Mouse (Mus musculus) left cerebral cortex, postnatal 36 days (tissue): ENCODE results near the gene Gsn. TPM values are rescaled to one million over a fixed set of nuclear protein-coding genes. Genes with fewer than 3 reads are reported as not detected.

Experiments used
- DNase-seq, 2 experiments: peaks; one replicate each; pipeline ENCODE4 v3.0.0; 2021 to 2022; ENCODE audit warnings: low spot score in 2 of 2, mixed read lengths in 1 of 2
- intact Hi-C: fragments of 180-260 bp; cut with DNase I; formaldehyde crosslinking; loops from one replicate; pipeline ENCODE4 v1.15.1; 2025
- total RNA-seq, 2 experiments: library from RNA; stranded (reverse); gene quantifications; 2 replicates each; pipeline ENCODE4 v1.2.3; 2021

Gene Gsn
- total RNA-seq, 2 experiments from 2014 or later = 57.7 to 90.6 TPM

GRCm38 (mm10) chr2:35309906-35310493 is 53.8 kb downstream of the Gsn start:
- no peak for DNase-seq
- intact Hi-C loops = no loop called here

- DNase-seq = no peak
- intact Hi-C loops = no loop called here
Observed at GRCm38 (mm10) chr2:35314300-35314699, 58.1 kb downstream of the Gsn start.

DNA sequence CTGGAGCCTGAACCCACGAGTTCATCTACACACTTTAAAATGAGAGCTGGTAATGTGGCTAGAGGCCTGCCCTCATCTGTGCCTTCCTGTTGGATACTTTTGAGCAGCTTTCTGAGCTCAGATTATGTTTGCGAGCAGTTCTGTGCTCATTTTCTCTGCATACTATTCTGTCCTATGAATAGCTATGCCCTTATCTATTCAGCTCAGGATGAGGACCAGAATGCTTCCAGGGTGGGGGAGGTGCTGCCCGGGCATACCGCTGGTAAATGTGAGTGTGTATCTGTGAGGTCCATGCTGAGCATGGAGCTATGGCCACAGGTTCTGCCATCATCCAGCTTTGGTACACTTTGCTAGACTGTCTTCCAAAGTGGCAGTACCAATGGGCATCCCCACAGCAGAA is 61.4 kb downstream of the Gsn start:
- no peak for DNase-seq
- intact Hi-C loops = no loop called here

DNA sequence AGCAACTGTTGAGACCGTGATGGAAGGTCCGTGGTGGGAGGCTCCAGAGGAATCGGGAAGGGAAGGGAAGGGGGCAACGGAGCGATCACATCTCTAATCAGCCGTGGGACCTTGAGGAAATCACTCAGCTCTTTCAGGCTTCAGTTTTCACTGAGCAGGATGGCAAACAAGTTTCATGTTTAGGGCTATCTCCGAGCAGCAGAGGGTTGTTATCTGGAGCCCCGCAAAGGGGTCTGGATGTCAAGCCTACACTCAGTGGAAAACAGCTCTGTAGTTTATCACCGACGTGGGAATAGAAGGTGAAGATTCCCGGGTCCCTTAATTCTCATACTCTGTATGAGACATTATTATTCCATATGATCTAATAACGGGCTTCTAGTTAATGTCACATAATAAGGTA is 62.2 kb downstream of the Gsn start:
- intact Hi-C loops = no loop called here
- no peak for DNase-seq

- DNase-seq = no peak
- intact Hi-C loops = no loop called here
Observed at GRCm38 (mm10) chr2:35320399-35320798, 64.2 kb downstream of the Gsn start.

DNA sequence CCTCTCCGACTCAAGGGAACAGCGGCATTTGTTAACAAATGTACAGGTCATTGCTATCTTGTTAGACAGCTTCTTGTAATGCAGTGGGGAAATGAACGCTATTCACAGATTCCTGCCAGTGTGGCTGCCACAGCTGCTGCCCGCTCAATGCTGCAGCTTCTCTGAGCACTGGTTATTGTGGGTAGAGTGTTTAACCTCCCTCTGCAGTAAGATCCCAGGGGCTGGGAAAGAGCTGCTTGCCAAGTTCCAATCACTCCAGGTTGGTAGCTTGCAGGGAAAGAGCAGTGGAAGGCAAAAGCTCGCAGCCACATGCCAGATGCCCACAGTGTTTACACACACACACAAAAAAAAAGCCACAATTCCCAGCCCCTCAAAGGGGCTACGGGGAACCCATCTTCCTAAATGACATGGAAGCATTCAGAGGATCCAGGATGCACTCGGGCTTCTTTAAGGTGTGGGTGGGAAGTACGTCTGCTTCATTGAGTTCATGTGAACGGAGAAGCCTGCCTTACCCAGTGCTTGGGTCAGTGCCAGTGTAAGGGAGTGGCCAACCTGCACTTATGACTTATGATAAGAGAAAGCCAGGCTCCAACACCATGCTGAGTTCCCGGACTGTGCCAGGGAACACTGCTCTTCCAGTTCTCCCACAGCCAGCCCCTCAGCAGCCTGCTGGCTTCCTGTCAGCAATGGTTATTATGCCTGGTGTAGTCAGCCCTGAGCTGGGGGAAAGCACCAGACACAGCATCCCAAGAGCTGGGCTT is 66.4 kb downstream of the Gsn start:
- DNase-seq = no peak
- intact Hi-C loops = no loop called here

DNA sequence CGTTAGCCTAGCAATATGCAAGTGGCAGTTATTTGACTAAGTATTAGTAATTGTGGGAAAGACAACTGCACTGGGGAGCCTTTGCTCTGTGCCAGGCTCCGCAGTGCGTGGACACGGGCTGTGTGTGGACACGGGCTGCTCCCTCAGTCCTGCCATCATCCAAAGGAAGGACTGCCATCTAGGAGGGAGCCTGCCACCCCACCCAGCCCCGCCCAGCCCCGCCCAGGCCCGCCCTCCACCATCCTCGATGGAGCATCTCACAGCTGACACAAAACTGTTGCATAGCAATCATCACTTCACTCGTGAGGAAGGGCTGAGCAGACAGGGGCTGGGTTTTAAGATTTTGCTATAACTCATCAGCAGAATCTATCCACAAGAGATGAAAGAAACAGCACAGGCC is 69.8 kb downstream of the Gsn start:
- no peak for DNase-seq
- intact Hi-C loops = no loop called here

GRCm38 (mm10) chr2:35326931-35327330 is 70.8 kb downstream of the Gsn start:
- no peak for DNase-seq
- intact Hi-C loops = no loop called here

GRCm38 (mm10) chr2:35327583-35327982 is 71.4 kb downstream of the Gsn start:
- no peak for DNase-seq
- intact Hi-C loops = no loop called here

DNA sequence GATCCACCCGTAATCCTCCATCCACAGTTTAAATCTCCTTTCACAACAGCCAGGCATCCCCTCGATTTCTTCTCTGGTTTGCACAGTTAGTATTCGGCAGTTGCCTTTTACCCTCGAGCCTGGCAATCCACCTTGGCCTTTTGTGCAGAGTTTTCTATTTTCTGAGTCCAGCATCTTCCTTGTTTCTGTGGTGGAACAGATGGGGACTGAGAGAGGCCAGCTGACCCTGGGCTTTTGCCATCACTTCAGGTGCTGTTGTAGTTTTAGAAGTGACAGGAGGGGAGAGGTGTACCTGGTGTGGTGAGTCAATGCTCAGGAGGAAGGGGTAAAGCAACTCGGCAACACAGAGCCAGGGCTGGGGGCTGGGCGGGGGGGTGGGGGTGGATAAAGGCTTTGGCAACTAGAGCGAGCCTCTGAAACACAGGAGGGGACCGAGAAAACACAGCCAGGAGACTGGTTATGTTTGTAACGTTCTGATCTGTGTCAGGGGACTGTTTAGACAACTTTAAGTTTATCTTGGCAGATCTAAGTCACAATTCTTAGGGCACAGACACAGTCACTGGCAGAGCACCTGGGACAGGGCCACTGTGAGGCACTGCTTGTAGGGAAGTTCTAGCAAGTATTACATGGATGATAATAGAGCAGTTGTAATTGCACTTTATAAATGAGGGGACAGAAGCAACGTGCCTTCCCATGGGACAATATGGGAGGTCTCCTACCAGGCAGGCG is 72.0 kb downstream of the Gsn start:
- intact Hi-C loops = no loop called here
- DNase-seq = no peak

DNA sequence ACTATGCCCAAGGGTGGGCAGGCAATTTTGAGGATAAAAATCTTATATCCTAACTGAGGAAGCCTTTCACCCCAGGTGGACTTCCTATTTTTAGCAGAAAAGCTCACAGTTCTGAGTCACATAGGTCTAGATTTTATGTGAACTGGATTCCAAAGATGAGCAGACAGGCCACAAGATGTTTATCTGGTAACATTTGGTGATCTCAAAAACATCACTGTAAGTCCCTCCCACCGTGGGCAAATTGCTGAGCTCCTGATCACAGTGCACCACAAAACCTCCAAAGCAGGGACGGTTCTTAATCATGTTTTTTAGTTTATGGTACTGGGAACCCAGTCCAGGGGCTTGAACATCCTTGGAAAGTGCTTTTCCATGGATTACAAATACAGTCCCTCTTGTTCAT is 72.9 kb downstream of the Gsn start:
- intact Hi-C loops = no loop called here
- no peak for DNase-seq

DNA sequence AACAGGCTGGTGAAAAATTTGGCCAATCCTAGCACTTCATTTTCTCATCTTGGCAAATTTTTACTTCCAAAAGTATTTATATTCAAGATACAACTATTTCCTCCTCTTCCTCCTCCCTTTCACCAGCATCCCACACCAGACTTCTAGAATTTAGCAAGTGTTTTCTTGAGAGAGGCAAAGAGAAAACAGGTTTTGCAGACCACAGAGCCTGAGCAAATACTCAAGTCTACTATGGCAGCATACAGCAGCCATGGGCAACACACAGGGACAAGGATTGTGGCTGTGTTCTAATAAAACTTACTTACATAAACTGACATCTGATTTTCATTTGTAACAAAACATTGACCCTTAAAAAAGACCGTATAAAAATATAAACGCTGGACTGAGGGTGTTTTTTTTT is 75.0 kb downstream of the Gsn start:
- intact Hi-C loops = no loop called here
- DNase-seq = no peak

DNA sequence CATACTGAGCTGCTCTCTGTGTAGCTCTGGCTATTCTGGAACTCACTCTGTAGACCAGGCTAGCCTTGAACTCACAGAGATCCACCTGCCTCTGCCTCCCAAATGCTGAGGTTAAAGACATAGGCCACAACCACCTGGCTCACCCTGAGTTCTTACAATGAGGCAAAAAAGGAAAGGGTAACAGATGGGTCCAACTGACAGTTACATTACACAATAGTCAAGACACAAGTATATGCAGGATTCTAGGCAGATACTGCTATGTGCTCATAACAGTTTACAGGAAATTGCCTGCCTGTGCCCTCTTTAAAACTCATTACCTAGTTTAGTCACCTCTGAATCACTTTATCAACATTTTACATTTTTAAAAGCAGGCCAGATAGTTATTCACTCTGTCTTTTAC is 77.5 kb downstream of the Gsn start:
- DNase-seq = no peak
- intact Hi-C loops = no loop called here

- intact Hi-C loops = no loop called here
- DNase-seq = no peak
Observed at GRCm38 (mm10) chr2:35335620-35336019, 79.4 kb downstream of the Gsn start.

- intact Hi-C loops = no loop called here
- peak; percentile 90 to 95 for DNase-seq
Observed at GRCm38 (mm10) chr2:35336388-35337280, 80.5 kb downstream of the Gsn start, which contains the start of gene Stom. Gene Stom, minus strand, starts transcription at chr2:35336976.

DNA sequence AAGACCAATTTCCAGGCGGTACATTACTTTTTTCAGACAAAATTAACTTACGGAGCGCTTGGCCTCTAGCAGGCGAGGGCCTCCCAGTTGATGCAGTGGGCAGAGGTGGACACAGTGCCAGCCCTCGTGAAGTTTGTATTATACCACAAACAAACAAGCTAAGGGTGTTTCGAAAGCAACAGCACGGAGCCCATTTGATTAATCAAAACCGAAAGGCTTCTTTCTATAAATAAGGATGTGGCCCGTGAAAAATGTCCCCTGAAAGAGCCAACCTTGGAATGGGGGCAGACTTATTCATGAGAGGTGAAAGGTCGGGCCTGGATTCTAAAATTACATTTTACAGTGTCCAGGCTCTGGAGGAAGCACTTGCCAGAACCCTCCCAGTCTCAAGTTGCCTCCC is 81.2 kb downstream of the Gsn start:
- intact Hi-C loops = no loop called here
- no peak for DNase-seq

DNA sequence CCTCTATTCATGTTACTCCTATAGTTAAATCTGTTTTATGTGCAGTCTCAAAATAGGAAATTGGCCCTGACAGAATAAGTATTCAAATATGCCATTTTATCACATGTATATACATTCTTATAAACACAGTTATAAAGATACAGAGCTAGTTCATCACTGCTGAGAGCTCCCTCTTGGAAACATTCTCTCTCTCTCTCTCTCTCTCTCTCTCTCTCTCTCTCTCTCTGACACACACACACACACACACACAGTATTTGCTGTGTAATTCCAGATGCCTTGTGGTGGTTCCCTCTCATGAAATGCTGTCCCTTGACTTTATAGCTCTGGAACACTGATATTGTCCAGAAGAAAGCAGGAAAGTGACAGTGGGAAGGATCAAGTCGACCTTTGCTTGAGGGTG is 81.9 kb downstream of the Gsn start:
- DNase-seq = no peak
- intact Hi-C loops = no loop called here

- intact Hi-C loops = no loop called here
- no peak for DNase-seq
Observed at GRCm38 (mm10) chr2:35338707-35339106, 82.5 kb downstream of the Gsn start.

DNA sequence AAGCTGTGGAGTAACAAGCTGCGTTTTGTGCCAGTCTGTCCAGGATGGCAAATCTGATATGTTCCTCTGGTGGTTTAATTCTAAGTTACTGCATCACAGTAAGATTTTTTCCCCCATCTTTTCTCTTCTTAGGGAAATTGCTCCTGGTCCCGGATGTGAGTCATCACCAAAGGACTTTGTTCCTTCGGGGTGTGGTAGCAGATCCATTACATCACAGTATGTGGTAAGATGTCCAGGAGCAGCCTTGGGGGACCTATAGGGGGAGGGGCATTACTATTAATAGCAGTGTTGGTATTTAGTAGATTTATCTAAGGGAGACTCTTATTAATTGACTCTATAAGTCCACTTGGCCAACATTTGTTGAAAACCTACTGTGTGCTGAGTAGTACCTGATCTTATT is 86.4 kb downstream of the Gsn start:
- intact Hi-C loops = no loop called here
- DNase-seq = no peak

- DNase-seq = no peak
- intact Hi-C loops = no loop called here
Observed at GRCm38 (mm10) chr2:35345984-35346383, 89.8 kb downstream of the Gsn start.
